Mouse (Mus musculus) olfactory bulb, adult 2 months (tissue): ENCODE measurements around the gene Kifc5b. TPM values are rescaled to one million over a fixed set of nuclear protein-coding genes. Genes with fewer than 3 reads are reported as not detected.

Experiments used
- H3K27ac ChIP-seq: fragments of 200-500 bp; 2 replicates; pipeline ENCODE4 v1.5.1; 2012; ENCODE audit warnings: low read depth, low read length; ENCODE audit not compliant: insufficient read depth
- H3K4me1 ChIP-seq: fragments of 200-500 bp; 2 replicates; pipeline ENCODE4 v1.6.1; 2012; ENCODE audit warnings: low read length; ENCODE audit not compliant: control insufficient read depth, insufficient read depth
- H3K4me3 ChIP-seq: fragments of 200-500 bp; 2 replicates; pipeline ENCODE4 v1.5.1; 2012; ENCODE audit warnings: mild to moderate bottlenecking, low read depth, low read length, moderate library complexity; ENCODE audit not compliant: insufficient read depth
- CTCF ChIP-seq: fragments of 200-500 bp; IDR thresholded peaks from 2 replicates; pipeline ENCODE4 v1.5.1; 2012; ENCODE audit warnings: low read depth, mild to moderate bottlenecking, low read length, moderate library complexity; ENCODE audit not compliant: insufficient read depth
- POLR2A ChIP-seq: fragments of 200-500 bp; IDR thresholded peaks from 2 replicates; pipeline ENCODE4 v1.6.1; 2012; ENCODE audit warnings: mild to moderate bottlenecking, low read depth, low read length, moderate library complexity; ENCODE audit not compliant: insufficient read depth
- WGBS: fragments of 180-500 bp; shearing (Covaris S2); methylation state at CpG from one replicate; pipeline ENCODE4 v1.1.7; 2018; 5-methylcytosine and 5-hydroxymethylcytosine counted together
- polyA plus RNA-seq: library from polyadenylated mRNA; stranded (reverse); fragments of >200 nt; gene quantifications from 2 replicates; pipeline ENCODE4 v1.2.4, GENCODE M21; 2012; ENCODE audit warnings: low replicate concordance; ENCODE audit not compliant: missing spikeins, insufficient read depth, insufficient read length

Gene Kifc5b
- not detected in 2 replicates for polyA plus RNA-seq

DNA sequence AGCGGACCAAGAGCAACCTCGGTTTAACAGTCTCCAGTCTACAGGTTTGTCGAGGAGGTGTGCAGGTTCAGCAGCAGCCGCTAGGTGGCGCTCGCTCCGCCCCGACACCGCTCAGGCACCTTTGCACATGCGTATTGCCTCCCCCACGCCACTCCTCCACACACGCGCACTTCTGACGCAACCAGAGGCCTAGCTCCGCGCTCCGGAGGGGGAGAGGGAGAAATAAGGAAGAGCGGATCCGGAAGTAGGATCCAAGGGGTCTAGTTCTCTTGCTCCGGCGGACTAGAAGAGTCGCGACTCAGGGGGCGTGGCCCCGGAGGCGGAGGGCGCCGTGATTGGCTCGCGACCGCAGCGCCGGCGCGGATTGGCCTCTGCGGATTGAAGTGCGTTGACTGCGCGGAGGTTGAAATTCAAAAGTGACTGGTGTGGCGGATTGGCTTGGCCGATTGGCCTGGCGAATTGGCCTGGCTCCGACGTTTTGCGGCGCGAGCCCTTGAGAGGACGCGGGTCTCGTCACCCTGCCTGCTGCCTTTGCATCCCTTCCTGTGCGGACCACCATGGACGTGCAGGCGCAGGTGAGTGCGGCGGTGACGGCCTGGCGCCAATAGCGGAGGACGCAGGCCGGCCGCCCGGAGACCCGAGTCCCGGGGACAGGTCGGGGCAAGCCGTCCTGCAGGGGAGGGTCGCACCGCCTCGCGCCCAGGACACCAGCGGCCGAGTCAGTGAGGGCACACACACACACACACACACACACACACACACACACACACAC is at the start of gene Kifc5b:
Kifc5b (plus strand) TSS at position 381 of the 772 bp plus-strand sequence.
- no peak for TF ChIP-seq POLR2A
- TF ChIP-seq CTCF, result peak; percentile 93
- WGBS, result under 1% methylated on average over 72 of the region's 72 CpGs
- Histone ChIP-seq H3K4me3 (peak within 1 kb of the TSS; percentile 66), H3K4me1 (peaks cover 5% of the 10 kb centered on the region), H3K27ac (no peak within 1 kb of the TSS)

DNA sequence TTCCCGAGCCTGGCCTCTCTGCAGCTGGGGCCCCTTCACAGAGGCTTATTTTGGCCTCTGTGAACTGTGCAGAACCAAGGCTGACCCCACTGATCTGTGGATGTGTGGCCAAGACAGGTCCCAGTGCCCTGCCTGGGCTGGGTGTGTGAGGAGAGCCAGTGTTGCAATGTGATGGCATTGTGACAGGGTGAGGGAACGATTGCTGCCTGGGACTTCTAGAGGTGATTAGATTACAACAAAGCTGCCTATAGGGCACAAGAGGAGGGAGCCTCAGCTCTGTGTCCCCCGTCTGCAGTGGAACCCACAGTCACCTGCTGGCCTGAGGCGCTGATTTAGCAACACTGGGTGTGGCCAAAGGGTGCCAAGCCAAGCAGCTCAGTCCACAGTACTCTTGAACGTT is 48.1 kb upstream of the Kifc5b start:
- Histone ChIP-seq H3K4me1 (peaks cover 4% of the 10 kb centered on the region; the same call in 1 of the 2 replicates), H3K4me3 (no peak overlapping the region), H3K27ac (no peak overlapping the region)
- 55% methylated on average over 5 of the region's 5 CpGs for WGBS
- TF ChIP-seq POLR2A, result no peak
- no peak for TF ChIP-seq CTCF

DNA sequence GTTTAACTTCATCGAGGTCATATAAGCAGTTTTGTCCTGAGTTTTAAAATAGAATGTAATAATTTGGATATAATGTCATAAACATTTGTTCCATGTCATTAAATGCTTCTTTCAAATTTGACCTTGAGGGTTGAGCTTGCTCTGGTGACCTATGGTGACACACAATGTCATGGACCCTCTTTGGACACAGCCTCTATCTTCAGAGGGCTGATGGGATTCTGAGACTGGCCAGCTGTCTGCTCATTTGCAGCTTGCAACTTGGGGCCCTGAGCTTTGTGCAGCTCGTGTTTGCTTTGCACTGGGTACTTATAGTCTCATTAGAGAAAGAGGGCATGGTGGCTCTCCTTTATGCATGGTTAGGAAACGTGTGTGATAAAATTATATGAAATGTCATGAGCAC is 44.0 kb upstream of the Kifc5b start:
- 85% methylated on average over 3 of the region's 3 CpGs for WGBS
- Histone ChIP-seq H3K4me1 (peaks cover 15% of the 10 kb centered on the region), H3K27ac (no peak overlapping the region), H3K4me3 (no peak overlapping the region)
- TF ChIP-seq POLR2A (no peak), CTCF (no peak)

- WGBS, result 86% methylated on average over 8 of the region's 8 CpGs
- no peak for TF ChIP-seq POLR2A
- no peak for TF ChIP-seq CTCF
- no peak overlapping the region for H3K4me3 ChIP-seq
- no peak overlapping the region for H3K27ac ChIP-seq
- peaks cover 15% of the 10 kb centered on the region for H3K4me1 ChIP-seq
Observed at GRCm38 (mm10) chr17:26873502-26873901, 43.4 kb upstream of the Kifc5b start.

DNA sequence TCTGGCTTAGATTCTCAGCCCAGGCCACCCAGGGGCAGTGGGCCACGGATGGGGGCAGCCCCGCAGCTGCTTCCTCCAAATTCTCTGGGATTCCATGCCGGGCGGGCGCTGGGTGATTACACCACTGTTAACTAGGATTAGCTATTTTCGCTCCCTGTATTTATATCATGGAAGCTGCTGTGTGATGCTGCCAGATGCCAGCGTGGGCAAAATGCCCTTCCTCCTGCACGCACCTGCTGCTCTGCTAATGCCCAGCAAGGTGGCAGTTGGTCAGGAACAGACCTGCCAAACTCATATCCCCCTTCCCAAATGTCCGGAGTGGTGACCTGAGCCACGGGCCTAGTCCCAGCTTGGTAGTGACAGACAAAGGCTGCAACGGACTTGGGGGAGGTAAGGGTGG is 42.3 kb upstream of the Kifc5b start:
- TF ChIP-seq CTCF (no peak), POLR2A (no peak)
- H3K27ac ChIP-seq, result 0 out of 2 replicates have a peak overlapping the region, but pooled peaks have one; percentile 31
- peaks cover 15% of the 10 kb centered on the region for H3K4me1 ChIP-seq
- 29% methylated on average over 11 of the region's 11 CpGs for WGBS
- H3K4me3 ChIP-seq, result no peak overlapping the region

GRCm38 (mm10) chr17:26877927-26878326 is 39.0 kb upstream of the Kifc5b start:
- Histone ChIP-seq H3K4me3 (no peak overlapping the region), H3K27ac (no peak overlapping the region), H3K4me1 (peaks cover 15% of the 10 kb centered on the region)
- TF ChIP-seq POLR2A (no peak), CTCF (no peak)
- 90% methylated on average over 7 of the region's 7 CpGs for WGBS

DNA sequence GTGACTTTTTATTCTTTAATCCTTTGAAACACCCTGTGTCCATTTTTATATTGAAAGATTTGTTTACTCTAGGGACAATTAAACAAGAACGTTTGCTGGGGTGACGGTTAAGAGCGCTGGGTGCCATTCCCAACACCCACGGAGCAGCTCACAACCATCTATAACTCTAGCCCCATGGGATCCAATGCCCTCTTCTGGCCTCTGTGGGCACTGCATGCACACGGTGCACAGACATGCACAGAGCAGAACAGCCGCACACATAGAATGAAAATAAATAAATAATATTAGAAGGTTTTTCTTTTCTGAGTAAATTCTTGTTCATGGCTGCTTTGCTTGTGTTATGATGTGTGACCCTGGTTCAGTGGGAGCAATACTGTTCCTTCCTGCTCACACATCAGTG is 37.7 kb upstream of the Kifc5b start:
- H3K4me3 ChIP-seq, result no peak overlapping the region
- WGBS, result 89% methylated on average over 6 of the region's 6 CpGs
- H3K27ac ChIP-seq, result no peak overlapping the region
- peaks cover 11% of the 10 kb centered on the region for H3K4me1 ChIP-seq
- no peak for TF ChIP-seq CTCF
- no peak for TF ChIP-seq POLR2A

DNA sequence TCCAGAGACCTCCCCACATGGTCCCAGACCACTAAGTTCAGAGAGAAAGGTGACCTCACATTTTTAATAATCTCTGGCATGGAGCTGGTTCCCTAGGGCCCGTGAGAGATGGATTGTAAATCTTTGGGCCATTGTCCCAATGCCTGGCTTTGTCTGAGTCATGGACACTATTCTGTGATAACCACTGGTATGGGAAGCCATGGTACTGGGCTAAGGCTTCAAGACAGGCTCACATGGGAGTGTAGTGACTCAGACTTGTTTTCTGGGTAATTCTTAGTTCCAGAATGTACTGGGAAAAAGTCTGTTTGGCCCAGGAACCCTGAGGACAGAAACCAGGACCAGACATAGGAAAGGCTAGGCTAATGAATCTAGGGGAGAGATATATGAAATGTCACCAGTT is 34.2 kb upstream of the Kifc5b start:
- 82% methylated on average over 1 of the region's 1 CpGs for WGBS
- H3K4me3 ChIP-seq, result no peak overlapping the region
- TF ChIP-seq CTCF (no peak), POLR2A (no peak)
- peaks cover 9% of the 10 kb centered on the region for H3K4me1 ChIP-seq
- H3K27ac ChIP-seq, result no peak overlapping the region

DNA sequence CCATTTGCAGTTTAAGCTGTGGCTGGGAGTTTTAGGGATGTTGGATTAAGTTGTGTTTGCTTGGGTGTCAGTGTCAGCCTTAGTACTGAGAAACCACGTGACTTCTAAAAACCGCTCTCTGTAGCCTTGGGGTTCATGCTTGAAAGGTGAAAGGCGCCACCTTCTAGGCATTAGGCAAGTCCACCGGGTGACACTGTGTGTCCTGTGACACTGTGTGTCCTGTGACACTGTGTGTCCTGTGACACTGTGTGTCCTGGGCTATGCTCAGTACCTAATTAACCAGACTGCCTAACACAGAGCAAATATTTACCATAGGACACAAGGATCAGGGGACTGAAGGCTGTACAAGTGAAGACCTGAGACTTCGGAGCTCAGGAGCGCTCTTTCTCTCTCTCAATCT is 33.3 kb upstream of the Kifc5b start:
- H3K4me3 ChIP-seq, result no peak overlapping the region
- no peak for TF ChIP-seq CTCF
- TF ChIP-seq POLR2A, result no peak
- peaks cover 9% of the 10 kb centered on the region for H3K4me1 ChIP-seq
- H3K27ac ChIP-seq, result no peak overlapping the region
- 89% methylated on average over 6 of the region's 6 CpGs for WGBS
